Mouse (Mus musculus): ENCODE measurements around the gene Actn3.
A peak's percentile ranks its signal among the peaks of the same experiment; 100 is the strongest.

Gene Actn3

GRCm38 (mm10) chr19:4855951-4856350 lies 21.8 kb downstream of the Actn3 start:
- DNase-seq: no peak

GRCm38 (mm10) chr19:4855470-4855820 lies 22.3 kb downstream of the Actn3 start:
- DNase-seq: no peak

- DNase-seq: peak; percentile 95
Measured at GRCm38 (mm10) chr19:4854552-4855469, 22.9 kb downstream of the Actn3 start, which contains the start of gene Ctsf. Gene Ctsf (plus strand): TSS chr19:4855130.

GRCm38 (mm10) chr19:4850281-4850680 lies 27.4 kb downstream of the Actn3 start:
- DNase-seq: no peak

- DNase-seq: no peak
Measured at GRCm38 (mm10) chr19:4849800-4850199, 27.9 kb downstream of the Actn3 start.

GRCm38 (mm10) chr19:4847490-4847889 lies 30.2 kb downstream of the Actn3 start:
- DNase-seq: peak; percentile 74

GRCm38 (mm10) chr19:4845846-4846245 lies 31.9 kb downstream of the Actn3 start:
- DNase-seq: no peak

GRCm38 (mm10) chr19:4842611-4843010 lies 35.1 kb downstream of the Actn3 start:
- DNase-seq: no peak

GRCm38 (mm10) chr19:4840848-4841247 lies 36.9 kb downstream of the Actn3 start:
- DNase-seq: no peak

- DNase-seq: peak; percentile 99
Measured at GRCm38 (mm10) chr19:4839149-4839548, 38.6 kb downstream of the Actn3 start, which contains the start of the genes Ccs and Ccdc87. Gene Ccs (minus strand): TSS chr19:4839332. Gene Ccdc87 (plus strand): TSS chr19:4839366.

- no peak for DNase-seq
Measured at GRCm38 (mm10) chr19:4838526-4839140, 39.1 kb downstream of the Actn3 start.

- peak; percentile 27 for DNase-seq
Measured at GRCm38 (mm10) chr19:4837049-4837448, 40.7 kb downstream of the Actn3 start.

GRCm38 (mm10) chr19:4836096-4836495 lies 41.6 kb downstream of the Actn3 start:
- DNase-seq: peak; percentile 78

GRCm38 (mm10) chr19:4833977-4834376 lies 43.7 kb downstream of the Actn3 start:
- no peak for DNase-seq

GRCm38 (mm10) chr19:4829156-4829555 lies 48.6 kb downstream of the Actn3 start:
- DNase-seq: peak; percentile 79

- DNase-seq: peak; percentile 79
Measured at GRCm38 (mm10) chr19:4828444-4829114, 49.1 kb downstream of the Actn3 start.

- peak; percentile 98 for DNase-seq
Measured at GRCm38 (mm10) chr19:4820678-4821303, 56.9 kb downstream of the Actn3 start.

- peak; percentile 60 for DNase-seq
Measured at GRCm38 (mm10) chr19:4817182-4817835, 60.4 kb downstream of the Actn3 start.

GRCm38 (mm10) chr19:4813015-4813414 lies 64.7 kb downstream of the Actn3 start:
- peak; percentile 56 for DNase-seq

- DNase-seq: peak; percentile 34
Measured at GRCm38 (mm10) chr19:4812334-4812949, 65.3 kb downstream of the Actn3 start.

- DNase-seq: no peak
Measured at GRCm38 (mm10) chr19:4811909-4812242, 65.8 kb downstream of the Actn3 start.

All from kidney, adult 9 months (tissue).